Mouse (Mus musculus) spleen, postnatal 10 days (tissue): Measurements from ENCODE around the gene Pax5.

Experiments
- DNase-seq, 2 experiments: peaks; one replicate each; pipeline ENCODE4 v3.0.0; 2021 to 2022; ENCODE audit warnings: low spot score in 2 of 2

Pax5 gene

DNA sequence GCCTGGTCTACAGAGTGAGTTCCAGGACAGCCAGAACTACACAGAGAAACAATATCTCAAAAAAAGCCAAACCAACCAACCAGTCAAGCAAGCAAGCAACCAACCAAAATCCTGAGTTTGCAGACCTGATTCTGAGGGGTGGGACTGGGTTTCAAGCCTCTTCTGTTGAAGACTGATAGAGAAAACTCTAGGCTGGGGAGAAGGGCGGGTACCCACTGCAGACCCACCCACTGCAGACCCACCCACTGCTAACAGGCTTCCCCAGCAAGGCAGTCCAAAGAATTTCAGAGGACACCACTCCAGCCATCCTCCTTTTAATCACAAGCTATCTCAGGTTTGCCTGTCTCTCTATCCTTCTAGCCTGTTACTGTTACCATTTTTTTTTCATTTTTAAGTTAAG, 165.8 kb downstream of the Pax5 start:
- no peak for DNase-seq

GRCm38 (mm10) chr4:44543880-44544279, 166.4 kb downstream of the Pax5 start:
- DNase-seq, result no peak

DNA sequence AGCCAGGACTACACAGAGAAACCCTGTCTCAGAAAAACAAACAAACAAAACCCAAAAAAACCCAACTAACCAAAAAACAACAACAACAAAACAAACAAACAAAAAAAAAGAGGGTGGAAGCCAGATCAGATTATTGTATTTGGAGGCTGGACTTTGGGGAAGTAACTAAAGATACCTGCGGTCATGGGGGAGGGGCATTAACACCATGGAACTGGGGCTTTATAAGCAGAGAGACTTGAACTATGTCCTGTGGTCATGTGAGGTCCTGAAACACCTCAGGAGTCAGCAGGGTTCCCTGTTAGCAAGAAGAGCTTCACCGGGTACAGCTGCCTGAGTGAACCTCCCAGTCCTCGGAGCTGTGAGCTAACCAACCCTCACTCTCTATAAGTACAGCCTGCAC, 168.2 kb downstream of the Pax5 start:
- no peak for DNase-seq

GRCm38 (mm10) chr4:44538488-44538887, 171.8 kb downstream of the Pax5 start:
- DNase-seq, result no peak

DNA sequence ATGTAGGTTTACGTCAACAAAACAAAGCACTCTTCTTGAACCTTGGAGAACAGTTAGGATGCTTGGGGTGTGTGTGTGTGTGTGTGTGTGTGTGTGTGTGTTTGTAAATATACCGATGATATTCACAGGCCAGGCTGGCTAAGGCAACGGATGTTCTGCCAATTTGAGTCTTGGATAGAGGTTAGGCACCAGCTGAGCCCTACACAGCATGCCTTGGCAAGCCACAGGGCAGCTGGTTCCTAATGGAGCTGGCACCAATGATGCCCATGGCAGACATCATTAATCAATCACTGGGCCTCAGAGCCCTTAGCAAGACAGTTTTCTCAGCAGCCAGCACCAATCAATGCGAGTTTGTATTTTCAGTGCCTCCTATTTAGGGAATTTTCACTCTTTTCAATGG, 173.5 kb downstream of the Pax5 start:
- DNase-seq, result no peak

DNA sequence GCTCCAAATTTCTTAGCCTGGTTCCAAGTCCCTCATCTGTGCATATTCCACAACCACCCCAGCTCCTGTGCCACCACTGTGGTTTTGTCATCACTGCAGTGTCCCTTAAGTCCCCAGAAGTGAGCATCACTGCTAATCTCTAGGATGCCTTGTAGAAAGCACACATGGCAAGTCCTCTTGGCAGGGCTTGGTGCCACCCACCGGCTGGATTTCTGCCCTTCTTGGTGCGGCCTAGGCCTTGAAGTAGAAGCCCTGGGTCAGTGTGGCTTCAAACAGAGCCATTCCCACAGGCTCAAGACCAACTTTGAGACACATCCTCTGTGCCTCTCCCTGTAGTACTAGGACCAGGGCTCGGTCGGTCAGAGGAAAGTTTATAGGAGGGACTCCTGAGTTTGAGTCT, 174.6 kb downstream of the Pax5 start:
- DNase-seq, result no peak

GRCm38 (mm10) chr4:44533286-44533685, 177.0 kb downstream of the Pax5 start:
- no peak for DNase-seq

- DNase-seq, result no peak
Measured at GRCm38 (mm10) chr4:44532731-44533130, 177.6 kb downstream of the Pax5 start.

GRCm38 (mm10) chr4:44525336-44525735, 185.0 kb downstream of the Pax5 start:
- no peak for DNase-seq

DNA sequence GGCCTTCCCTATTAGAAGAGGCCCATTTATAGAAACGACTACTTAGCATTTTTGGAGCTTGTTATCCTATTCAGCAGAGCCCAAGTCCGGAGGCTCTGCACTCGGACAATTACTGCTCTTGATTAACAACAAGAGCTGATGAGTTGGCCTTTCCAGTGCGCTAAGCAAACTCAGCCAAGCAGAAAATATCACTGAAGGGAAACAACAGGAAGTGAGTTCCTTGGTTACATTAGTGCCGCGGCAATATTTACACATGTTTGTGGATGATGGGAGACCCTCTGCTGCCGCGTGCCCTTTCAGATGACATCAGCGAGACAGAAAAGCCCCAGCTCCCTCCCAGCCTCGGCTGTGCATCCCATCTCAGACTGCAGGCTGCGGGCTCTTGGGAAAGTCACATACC, 191.4 kb downstream of the Pax5 start:
- no peak for DNase-seq

DNA sequence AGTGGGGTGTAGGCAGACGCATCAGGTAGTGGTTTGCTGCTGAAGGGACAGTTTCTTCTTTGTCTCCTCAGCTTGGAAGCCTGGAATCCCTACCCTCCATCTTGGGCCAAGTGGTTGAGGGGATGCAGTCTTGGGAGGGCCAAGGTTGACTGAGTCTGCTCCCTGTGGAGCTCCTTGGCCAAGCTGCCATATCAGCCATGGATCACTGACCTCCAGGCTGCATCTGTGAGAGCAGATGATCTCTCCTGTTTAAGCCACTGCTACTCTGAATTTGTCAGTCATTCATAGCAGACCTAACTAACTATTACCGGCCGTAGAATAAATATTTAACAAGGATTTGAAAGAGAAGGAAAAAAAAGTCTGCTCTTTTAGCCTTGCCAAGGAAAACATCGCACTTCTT, 196.3 kb downstream of the Pax5 start:
- no peak for DNase-seq

- peak in 1 of 2 experiments; percentile 66 for DNase-seq
Measured at GRCm38 (mm10) chr4:44511682-44512081, 198.6 kb downstream of the Pax5 start.

DNA sequence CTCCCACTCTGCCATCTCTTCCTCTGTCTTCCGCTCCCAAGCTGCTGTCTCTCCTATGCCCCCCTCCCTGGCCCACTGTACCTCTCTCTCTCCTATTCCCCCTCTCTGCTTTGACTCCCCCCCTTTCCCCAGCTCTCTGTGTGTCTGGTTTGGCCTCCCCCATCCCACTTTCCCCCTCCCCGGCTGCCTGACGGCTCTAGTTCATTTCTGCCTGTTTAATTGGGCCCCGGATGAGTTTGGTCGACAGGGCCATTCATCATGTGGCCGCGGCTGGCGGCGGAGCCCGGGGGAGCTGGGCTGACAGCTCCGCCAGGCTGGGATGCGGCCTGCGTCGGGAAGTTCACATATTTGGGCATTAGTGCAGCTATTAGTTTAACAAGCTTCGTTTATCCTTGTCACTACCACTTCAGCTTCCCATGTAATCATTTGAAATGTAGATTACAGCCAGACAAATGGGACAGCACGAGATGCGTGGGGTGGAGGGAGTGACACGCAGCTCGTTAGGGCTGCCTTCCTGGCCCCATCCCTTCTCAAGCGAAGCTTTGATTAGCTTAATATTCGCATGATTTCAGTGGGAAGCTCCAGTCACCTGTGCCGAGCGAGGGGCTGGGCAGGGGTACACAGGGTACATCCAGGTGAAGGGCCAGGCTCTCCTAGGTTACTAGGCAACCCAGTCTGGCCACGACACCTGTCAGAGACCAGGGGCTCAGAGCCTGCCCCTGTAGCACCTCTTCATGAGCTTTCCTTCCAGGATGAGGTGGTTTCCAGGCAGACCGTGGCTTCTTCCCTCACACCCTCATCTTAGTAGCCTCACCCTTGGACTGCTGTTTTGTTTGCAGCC, 201.7 kb downstream of the Pax5 start:
- DNase-seq, result no peak

DNA sequence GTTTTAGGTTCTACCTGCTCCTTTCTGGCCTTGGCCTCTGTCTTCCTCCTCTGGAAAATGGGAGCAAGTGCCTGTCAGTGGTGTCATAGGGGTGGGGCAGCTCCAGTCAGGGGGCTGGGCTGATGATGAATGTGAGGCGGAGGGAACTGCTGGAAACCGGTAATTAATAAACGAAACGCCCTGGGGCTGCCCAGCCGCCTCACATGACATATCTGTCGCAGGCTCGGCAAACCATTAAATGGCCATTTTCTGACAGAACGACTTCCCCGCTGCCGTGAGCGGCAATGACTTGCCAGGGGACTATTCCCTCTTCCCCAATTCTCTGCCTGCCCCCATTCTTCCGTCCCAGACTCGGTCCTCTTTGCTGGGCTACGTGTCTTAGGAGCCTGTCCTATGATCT, 202.4 kb downstream of the Pax5 start:
- DNase-seq, result no peak

DNA sequence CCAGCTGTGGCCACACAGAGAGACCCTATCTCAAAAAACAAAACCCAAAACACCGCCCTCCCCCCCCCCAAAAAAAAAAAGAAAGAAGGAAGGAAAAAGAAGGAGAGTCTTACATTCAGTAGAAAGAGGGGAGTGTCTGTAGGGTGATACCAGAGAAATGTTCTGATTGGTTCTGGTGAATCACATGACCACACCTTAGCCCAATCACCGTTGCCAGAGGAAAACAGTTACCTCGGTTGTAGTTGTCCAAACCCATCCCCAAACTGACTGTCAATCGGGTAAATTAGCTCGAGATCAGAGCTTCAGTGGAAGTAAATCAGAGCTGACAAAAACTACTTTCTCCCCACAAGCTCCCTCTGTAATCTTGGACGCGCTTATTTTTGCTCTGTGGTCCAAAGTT, 205.3 kb downstream of the Pax5 start:
- no peak for DNase-seq

GRCm38 (mm10) chr4:44502196-44502867, 208.0 kb downstream of the Pax5 start:
- no peak for DNase-seq

DNA sequence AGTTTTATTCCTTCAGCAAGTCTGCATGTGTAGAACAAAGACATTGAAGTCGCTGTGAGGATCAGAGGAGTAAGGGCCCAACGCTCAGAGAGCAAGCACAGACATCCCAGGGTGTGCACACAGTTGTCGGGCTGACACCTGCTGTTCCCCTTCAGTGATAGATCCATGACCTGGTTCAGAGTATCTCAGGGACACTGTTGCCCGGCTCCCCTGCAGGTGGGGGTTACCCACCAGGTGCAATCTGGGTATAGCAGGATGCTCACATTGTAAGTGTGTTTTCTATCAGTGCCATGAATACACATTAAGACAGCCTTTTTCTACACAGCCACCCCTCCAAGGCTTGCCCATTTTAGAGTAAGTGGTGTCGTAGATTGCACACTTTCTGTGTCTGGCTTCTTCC, 212.1 kb downstream of the Pax5 start:
- no peak for DNase-seq

DNA sequence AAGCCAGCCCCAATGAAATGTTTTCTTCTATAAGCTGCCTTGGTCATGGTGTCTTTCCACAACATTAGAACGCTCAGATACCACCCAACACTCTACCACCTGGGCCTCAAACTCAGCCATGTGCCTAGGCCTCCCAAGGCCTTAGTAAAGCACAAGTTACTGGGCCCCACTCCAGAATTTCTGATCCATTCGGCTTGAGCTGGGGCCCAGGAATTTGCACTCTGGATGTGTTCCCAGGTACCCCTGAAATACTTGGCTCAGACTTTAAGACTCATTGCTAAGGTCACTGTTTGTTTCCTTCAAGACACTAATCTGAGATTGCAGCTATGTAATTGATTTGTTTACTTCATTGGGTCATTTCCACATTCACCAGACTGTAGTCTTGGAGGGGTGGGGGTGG, 214.5 kb downstream of the Pax5 start:
- DNase-seq, result no peak

DNA sequence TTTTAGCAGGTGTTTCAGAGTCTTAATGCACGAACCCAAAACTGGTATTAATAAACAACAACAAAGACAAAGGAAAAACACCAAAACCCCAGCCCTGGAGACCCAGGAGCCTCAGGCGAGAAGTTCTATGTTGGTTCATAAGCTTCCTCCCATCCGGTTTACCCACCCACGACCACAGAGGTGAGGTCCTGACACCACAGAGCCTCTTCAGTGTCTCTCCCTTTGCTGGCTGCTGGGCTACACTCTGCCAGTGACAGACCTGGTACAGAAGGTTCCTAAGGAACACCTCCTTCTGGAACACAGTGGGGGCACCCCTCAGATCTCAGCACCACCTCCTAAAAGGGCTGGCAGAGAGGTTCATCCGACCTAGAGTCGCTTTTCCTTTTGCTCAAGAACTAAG, 216.5 kb downstream of the Pax5 start:
- DNase-seq, result no peak

GRCm38 (mm10) chr4:44490872-44491271, 219.4 kb downstream of the Pax5 start:
- no peak for DNase-seq

DNA sequence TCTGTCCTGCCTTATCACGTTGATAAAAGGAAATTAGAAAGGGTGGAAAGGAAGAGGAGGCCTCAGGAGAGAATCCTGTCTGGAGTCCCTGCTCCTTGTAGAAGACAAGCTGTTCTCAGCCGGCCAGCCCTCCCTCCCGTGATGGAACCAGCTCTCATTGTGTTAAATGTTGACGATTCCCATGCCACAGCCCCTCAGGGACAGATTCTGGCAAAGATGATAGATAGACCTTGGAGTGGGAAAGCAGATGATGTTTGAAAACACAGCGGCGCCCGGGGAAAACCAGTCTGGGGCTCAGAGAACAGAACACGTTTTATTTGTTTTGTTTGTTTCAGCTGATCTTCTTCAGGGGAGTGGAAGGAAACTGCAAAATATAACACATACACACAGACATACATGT, 221.6 kb downstream of the Pax5 start:
- no peak for DNase-seq

DNA sequence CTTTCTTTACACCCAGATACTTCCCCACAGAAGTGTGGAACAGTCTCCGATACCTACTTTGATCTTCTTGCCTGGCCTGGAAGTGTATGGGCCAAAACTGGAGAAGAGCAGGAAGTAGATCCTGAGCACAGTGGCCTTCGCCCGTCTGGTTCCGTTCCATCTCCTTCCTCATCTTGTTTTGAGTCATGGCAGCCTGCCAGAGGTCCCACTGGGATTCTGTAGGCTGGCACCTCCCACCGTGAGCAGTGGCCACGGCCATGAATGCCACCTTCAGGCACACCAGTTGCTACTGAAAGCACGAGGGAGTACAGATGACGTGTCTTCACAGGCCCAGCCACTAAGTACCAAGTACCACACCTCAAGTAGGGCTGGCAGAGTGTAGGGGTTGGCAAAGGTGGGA, 222.1 kb downstream of the Pax5 start:
- no peak for DNase-seq

DNA sequence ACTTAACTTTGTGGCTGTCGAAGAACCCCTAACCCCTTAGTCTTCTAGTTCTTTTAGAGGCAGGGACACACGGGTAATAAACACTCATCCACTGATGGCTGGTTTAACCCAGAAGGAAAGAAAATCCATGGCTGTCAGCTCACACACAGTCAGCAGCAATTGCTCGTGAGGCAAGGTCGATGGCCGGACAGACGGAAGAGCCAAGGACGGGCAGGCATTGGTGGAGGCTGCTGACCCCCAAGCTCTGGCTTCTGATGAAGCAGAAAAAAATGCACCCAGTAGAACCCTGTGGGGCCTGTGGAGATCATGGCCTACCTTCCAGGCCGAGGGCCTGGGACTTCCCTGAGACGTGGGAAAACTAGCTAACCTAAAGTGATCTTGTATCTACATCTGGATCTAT, 227.4 kb downstream of the Pax5 start:
- no peak for DNase-seq
